Mouse (Mus musculus): ENCODE measurements around the gene Arhgef7. TPM values are rescaled to one million over a fixed set of nuclear protein-coding genes. Genes with fewer than 3 reads are reported as not detected.

Gene Arhgef7
- polyA plus RNA-seq, 1 experiment from 2014 or later = 10.1 TPM

DNA sequence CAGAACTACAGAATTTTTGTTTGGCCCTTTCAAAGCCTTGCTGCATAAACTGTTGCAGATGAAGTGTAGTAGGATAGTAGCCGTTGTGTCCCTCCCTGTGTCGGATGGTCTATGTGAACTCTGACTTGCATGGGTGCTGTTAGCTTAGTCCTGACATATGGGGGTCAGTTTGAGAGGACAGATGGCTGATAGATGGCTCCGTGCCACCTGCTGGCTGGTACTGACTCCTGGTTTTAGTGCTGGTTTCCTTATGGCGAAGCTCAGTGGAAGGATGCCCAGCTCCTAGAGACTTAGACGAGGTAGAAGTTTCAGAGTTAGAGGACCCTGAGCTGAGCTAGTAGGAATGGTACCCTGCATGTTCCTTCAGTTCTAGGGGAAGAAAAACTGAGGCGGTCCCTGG, 42.5 kb downstream of the Arhgef7 start:
- H3K4me1 ChIP-seq (ENCODE audit: control insufficient read depth, low read depth, low read length) = peaks cover 11% of the 10 kb centered on the region
- 79% methylated on average over 6 of the region's 6 CpGs for WGBS (ENCODE audit: insufficient replicate concordance)

DNA sequence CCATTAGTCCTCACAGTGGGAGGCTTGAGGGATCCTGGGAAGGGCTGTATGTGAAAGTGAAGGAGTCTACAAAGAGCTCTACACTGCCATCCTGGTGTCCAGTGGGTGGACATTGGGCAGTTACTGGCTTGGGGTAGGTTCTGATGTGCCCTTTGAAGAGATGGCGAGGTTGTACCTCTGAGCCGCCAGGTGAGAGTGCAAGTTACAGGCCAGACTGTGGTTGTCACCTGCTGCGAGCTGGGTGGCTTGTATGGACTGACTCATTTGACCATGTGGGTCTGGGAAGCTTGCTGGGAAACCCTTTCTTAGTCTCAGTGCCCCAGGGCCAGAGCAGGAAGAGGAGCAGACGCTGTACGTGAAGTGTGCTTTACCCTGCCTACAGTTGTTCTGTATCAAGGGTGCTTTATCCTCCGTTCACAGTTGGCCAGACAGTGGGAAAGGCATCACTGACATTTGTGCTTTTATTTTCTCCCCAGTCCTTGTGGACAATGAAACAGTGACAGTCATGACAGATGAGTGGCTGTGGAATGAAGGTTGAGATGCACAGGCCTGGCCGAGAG, 43.1 kb downstream of the Arhgef7 start:
- ATAC-seq (ENCODE audit: low read depth) = no peak
- Histone ChIP-seq H3K9me3 (replicated peaks; ENCODE audit: control insufficient read depth, low read length) (no peaks in the 10 kb centered on the region), H3K36me3 (ENCODE audit: control insufficient read depth, insufficient read depth) (no peaks in the 10 kb centered on the region), H3K9ac (ENCODE audit: low read depth, low read length) (no peak overlapping the region), H3K27ac (ENCODE audit: low read length) (no peak overlapping the region), H3K4me3 (ENCODE audit: low read depth, low read length) (no peak overlapping the region), H3K4me1 (ENCODE audit: control insufficient read depth, low read depth, low read length) (peaks cover 17% of the 10 kb centered on the region), H3K27me3 (ENCODE audit: control insufficient read depth, insufficient read depth, low read depth, low read length) (no peaks in the 10 kb centered on the region), H3K4me2 (ENCODE audit: low read depth, low read length) (no peak overlapping the region)
- WGBS (ENCODE audit: insufficient replicate concordance) = 65% methylated on average over 7 of the region's 7 CpGs

More for the DNA sequence above, 42.5 kb downstream of the Arhgef7 start:
- Histone ChIP-seq H3K4me3 (ENCODE audit: low read depth, low read length) (no peak overlapping the region), H3K27me3 (ENCODE audit: control insufficient read depth, insufficient read depth, low read depth, low read length) (no peaks in the 10 kb centered on the region), H3K9ac (ENCODE audit: low read depth, low read length) (no peak overlapping the region), H3K27ac (ENCODE audit: low read length) (no peak overlapping the region), H3K36me3 (ENCODE audit: control insufficient read depth, insufficient read depth) (no peaks in the 10 kb centered on the region), H3K4me2 (ENCODE audit: low read depth, low read length) (no peak overlapping the region), H3K9me3 (replicated peaks; ENCODE audit: control insufficient read depth, low read length) (no peaks in the 10 kb centered on the region)
- no peak for ATAC-seq (ENCODE audit: low read depth)

DNA sequence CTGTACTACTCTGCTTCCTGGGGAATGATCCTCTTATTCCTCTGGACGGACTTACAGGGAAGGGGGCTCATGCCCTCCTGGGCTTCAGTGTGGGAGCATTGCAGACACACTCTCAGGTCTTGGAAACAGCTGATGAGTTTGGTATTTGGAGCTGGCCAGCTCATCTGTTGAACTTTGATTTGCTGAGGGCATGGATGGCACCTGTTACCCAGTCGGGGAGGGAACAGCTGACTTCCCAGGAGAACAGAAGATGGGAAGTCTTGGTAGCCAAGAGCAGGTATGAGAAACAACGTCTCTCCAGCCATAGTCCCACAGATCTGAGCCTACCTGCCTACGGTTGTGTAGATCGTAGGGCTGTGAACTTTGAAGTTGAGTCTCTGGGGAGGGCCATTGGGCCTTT, 44.1 kb downstream of the Arhgef7 start:
- H3K4me3 ChIP-seq (ENCODE audit: low read depth, low read length) = no peak overlapping the region
- H3K27me3 ChIP-seq (ENCODE audit: control insufficient read depth, insufficient read depth, low read depth, low read length) = no peaks in the 10 kb centered on the region
- no peaks in the 10 kb centered on the region for H3K9me3 ChIP-seq (replicated peaks; ENCODE audit: control insufficient read depth, low read length)
- H3K4me1 ChIP-seq (ENCODE audit: control insufficient read depth, low read depth, low read length) = peaks cover 25% of the 10 kb centered on the region
- H3K9ac ChIP-seq (ENCODE audit: low read depth, low read length) = no peak overlapping the region
- no peak overlapping the region for H3K4me2 ChIP-seq (ENCODE audit: low read depth, low read length)
- no peaks in the 10 kb centered on the region for H3K36me3 ChIP-seq (ENCODE audit: control insufficient read depth, insufficient read depth)
- no peak for ATAC-seq (ENCODE audit: low read depth)
- no peak overlapping the region for H3K27ac ChIP-seq (ENCODE audit: low read length)
- 68% methylated on average over 5 of the region's 5 CpGs for WGBS (ENCODE audit: insufficient replicate concordance)

DNA sequence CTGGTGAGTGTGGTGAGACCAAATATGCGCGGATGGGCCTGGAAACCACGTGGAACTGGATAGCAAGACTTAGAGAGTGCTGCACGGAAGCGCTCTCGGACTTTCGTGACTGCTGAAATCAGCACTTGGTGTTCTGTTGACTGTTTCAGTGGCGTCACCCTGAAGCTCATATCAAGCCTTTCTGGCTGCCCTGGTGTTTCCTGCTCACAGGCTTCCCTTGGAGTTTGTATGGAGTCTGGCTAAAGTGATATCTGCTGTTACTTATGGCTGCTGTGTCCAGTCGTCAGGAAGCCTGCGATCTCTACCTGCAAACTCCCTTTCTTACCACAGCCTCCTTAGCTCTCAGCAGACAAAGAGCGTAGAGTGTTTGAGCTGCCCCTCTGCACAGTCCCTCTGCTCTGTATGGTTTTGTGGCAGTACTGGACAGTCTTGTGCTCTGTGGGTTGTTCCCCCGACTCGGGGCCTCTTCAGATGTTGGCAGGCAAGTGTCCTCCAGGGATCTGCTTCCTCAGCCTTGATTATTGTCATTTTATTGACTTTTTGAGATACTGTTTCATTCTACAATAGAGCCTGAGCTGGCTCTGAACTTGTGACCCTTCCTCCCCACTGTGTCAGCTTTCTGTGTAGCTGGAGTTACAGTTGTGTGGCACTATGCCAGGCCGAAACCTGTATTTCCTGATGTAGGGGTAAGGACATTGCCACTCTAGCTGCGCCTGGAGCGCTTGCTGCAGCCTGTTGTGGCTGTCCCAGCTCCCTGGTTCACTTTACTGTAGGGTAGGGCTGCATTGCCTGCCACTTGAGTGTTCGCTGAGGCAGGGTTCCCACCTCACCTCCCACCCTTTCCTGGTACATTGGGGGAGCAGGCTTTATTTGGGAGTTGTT, 46.9 kb downstream of the Arhgef7 start:
- Histone ChIP-seq H3K9me3 (replicated peaks; ENCODE audit: control insufficient read depth, low read length) (no peaks in the 10 kb centered on the region), H3K27me3 (ENCODE audit: control insufficient read depth, insufficient read depth, low read depth, low read length) (no peaks in the 10 kb centered on the region), H3K4me2 (ENCODE audit: low read depth, low read length) (no peak overlapping the region), H3K36me3 (ENCODE audit: control insufficient read depth, insufficient read depth) (no peaks in the 10 kb centered on the region), H3K9ac (ENCODE audit: low read depth, low read length) (no peak overlapping the region), H3K4me1 (ENCODE audit: control insufficient read depth, low read depth, low read length) (peaks cover 25% of the 10 kb centered on the region), H3K4me3 (ENCODE audit: low read depth, low read length) (no peak overlapping the region), H3K27ac (ENCODE audit: low read length) (peak overlapping the region; percentile 52; the same call in 1 of the 2 replicates)
- WGBS (ENCODE audit: insufficient replicate concordance) = 41% methylated on average over 17 of the region's 17 CpGs
- ATAC-seq (ENCODE audit: low read depth) = no peak

DNA sequence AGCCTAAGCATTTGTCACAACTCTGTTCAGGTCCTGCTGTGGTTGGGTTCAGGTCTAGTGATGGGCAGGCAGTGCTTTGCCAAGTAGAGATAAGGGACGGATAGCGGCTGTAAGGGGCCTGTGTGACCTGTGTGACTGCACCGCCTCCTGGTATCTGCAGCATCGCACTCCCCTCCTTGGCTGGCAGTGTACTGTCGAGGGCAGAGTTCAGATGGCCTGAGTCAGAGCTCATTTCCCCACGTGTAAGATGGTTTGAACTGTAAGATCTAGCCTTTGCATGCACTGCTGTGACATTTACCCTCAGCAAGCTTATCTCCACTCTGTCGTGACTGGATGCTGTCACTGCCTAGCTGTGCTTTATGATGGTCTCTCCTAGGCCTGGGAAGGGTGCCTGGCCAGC, 48.4 kb downstream of the Arhgef7 start:
- peaks cover 25% of the 10 kb centered on the region for H3K4me1 ChIP-seq (ENCODE audit: control insufficient read depth, low read depth, low read length)
- no peak overlapping the region for H3K4me3 ChIP-seq (ENCODE audit: low read depth, low read length)
- H3K9me3 ChIP-seq (replicated peaks; ENCODE audit: control insufficient read depth, low read length) = no peaks in the 10 kb centered on the region
- H3K36me3 ChIP-seq (ENCODE audit: control insufficient read depth, insufficient read depth) = no peaks in the 10 kb centered on the region
- 2% methylated on average over 7 of the region's 7 CpGs for WGBS (ENCODE audit: insufficient replicate concordance)
- no peak overlapping the region for H3K27ac ChIP-seq (ENCODE audit: low read length)
- H3K27me3 ChIP-seq (ENCODE audit: control insufficient read depth, insufficient read depth, low read depth, low read length) = no peaks in the 10 kb centered on the region
- H3K9ac ChIP-seq (ENCODE audit: low read depth, low read length) = no peak overlapping the region
- ATAC-seq (ENCODE audit: low read depth) = peak; percentile 84
- no peak overlapping the region for H3K4me2 ChIP-seq (ENCODE audit: low read depth, low read length)

- H3K4me1 ChIP-seq (ENCODE audit: control insufficient read depth, low read depth, low read length) = peaks cover 25% of the 10 kb centered on the region
Measured at GRCm38 (mm10) chr8:11776451-11777180, 49.1 kb downstream of the Arhgef7 start.

DNA sequence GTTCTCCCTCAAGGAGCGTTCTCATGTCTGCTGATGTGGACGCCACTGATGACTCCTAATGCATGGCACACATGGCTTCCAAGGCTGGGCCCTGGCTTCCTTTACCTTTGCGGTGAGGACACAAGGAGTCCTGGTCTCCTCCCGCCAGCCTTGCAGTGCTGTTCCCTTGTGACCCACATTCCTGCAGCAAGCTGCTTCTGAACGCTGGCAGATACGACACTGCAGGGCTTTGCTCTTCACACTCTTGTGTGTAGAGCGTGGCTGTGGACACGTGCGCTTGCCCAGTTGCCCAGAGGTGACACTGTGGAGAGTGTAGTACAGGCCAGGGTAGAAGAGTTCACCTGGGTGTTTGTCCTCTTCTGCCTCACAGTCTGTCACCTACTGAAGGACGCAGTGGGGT, 49.7 kb downstream of the Arhgef7 start:
- Histone ChIP-seq H3K27me3 (ENCODE audit: control insufficient read depth, insufficient read depth, low read depth, low read length) (no peaks in the 10 kb centered on the region), H3K27ac (ENCODE audit: low read length) (no peak overlapping the region), H3K36me3 (ENCODE audit: control insufficient read depth, insufficient read depth) (no peaks in the 10 kb centered on the region; the same call in 1 of the 2 replicates), H3K4me1 (ENCODE audit: control insufficient read depth, low read depth, low read length) (peaks cover 25% of the 10 kb centered on the region), H3K4me3 (ENCODE audit: low read depth, low read length) (no peak overlapping the region), H3K9ac (ENCODE audit: low read depth, low read length) (no peak overlapping the region), H3K9me3 (replicated peaks; ENCODE audit: control insufficient read depth, low read length) (no peaks in the 10 kb centered on the region), H3K4me2 (ENCODE audit: low read depth, low read length) (no peak overlapping the region)
- ATAC-seq (ENCODE audit: low read depth) = no peak
- 73% methylated on average over 10 of the region's 10 CpGs for WGBS (ENCODE audit: insufficient replicate concordance)

More at GRCm38 (mm10) chr8:11776451-11777180, 49.1 kb downstream of the Arhgef7 start:
- no peak overlapping the region for H3K9ac ChIP-seq (ENCODE audit: low read depth, low read length)
- H3K27ac ChIP-seq (ENCODE audit: low read length) = no peak overlapping the region
- H3K9me3 ChIP-seq (replicated peaks; ENCODE audit: control insufficient read depth, low read length) = no peaks in the 10 kb centered on the region
- no peak overlapping the region for H3K4me2 ChIP-seq (ENCODE audit: low read depth, low read length)
- H3K36me3 ChIP-seq (ENCODE audit: control insufficient read depth, insufficient read depth) = no peaks in the 10 kb centered on the region; the same call in 1 of the 2 replicates
- H3K4me3 ChIP-seq (ENCODE audit: low read depth, low read length) = no peak overlapping the region
- 70% methylated on average over 8 of the region's 8 CpGs for WGBS (ENCODE audit: insufficient replicate concordance)
- H3K27me3 ChIP-seq (ENCODE audit: control insufficient read depth, insufficient read depth, low read depth, low read length) = no peaks in the 10 kb centered on the region
- ATAC-seq (ENCODE audit: low read depth) = no peak

- Histone ChIP-seq H3K4me1 (ENCODE audit: control insufficient read depth, low read depth, low read length) (peaks cover 24% of the 10 kb centered on the region), H3K9ac (ENCODE audit: low read depth, low read length) (no peak overlapping the region), H3K27ac (ENCODE audit: low read length) (no peak overlapping the region), H3K4me2 (ENCODE audit: low read depth, low read length) (no peak overlapping the region), H3K36me3 (ENCODE audit: control insufficient read depth, insufficient read depth) (no peaks in the 10 kb centered on the region; the same call in 1 of the 2 replicates), H3K4me3 (ENCODE audit: low read depth, low read length) (no peak overlapping the region), H3K9me3 (replicated peaks; ENCODE audit: control insufficient read depth, low read length) (no peaks in the 10 kb centered on the region), H3K27me3 (ENCODE audit: control insufficient read depth, insufficient read depth, low read depth, low read length) (no peaks in the 10 kb centered on the region)
- no peak for ATAC-seq (ENCODE audit: low read depth)
- WGBS (ENCODE audit: insufficient replicate concordance) = 58% methylated on average over 8 of the region's 8 CpGs
Measured at GRCm38 (mm10) chr8:11778646-11779433, 51.3 kb downstream of the Arhgef7 start.
